Mouse (Mus musculus): Measurements from ENCODE around the gene 5031439G07Rik.

GRCm38 (mm10) chr15:84968534-84968933 lies 19.8 kb downstream of the 5031439G07Rik start:
- no peak for TF ChIP-seq POLR2A (IDR thresholded peaks at IDR 0.05; ENCODE audit: borderline replicate concordance, extremely low read depth, low read depth, low read length)
- no peak for TF ChIP-seq CTCF (IDR thresholded peaks at IDR 0.05; ENCODE audit: insufficient read depth, low read length)

Data from lung, adult 2 months (tissue).